In genomic region chr6:36523599-36523998, GRCm38 (mm10) we compare ENCODE assay signal across 30 mouse cellular contexts.
"Had no signal": no experiment of that assay in that cellular context is flagged by ENCODE, and none has a peak within 500 bp of the region (broad histone marks: within the 10 kb centered on the region; RNA-seq: fewer than 3 reads in every experiment).

No protein-coding gene starts in this region.

- H3K9ac ChIP-seq: limb, embryonic 12.5 days; limb, embryonic 13.5 days; limb, embryonic 15.5 days; liver, embryonic 12.5 days; liver, embryonic 13.5 days; liver, embryonic 14.5 days; liver, embryonic 15.5 days; liver, postnatal 0 days; lung, embryonic 14.5 days; lung, embryonic 15.5 days; midbrain, embryonic 12.5 days; midbrain, embryonic 13.5 days; midbrain, embryonic 15.5 days; neural tube, embryonic 12.5 days; neural tube, embryonic 13.5 days had no signal

- ATAC-seq: liver, embryonic 12.5 days; liver, postnatal 0 days; midbrain, embryonic 13.5 days; midbrain, embryonic 15.5 days; midbrain, embryonic 16.5 days had no signal

- H3K9me3 ChIP-seq: limb, embryonic 10.5 days; limb, embryonic 12.5 days; limb, embryonic 13.5 days; limb, embryonic 15.5 days; liver, embryonic 12.5 days; liver, embryonic 13.5 days; liver, embryonic 15.5 days; lung, embryonic 15.5 days; midbrain, embryonic 10.5 days; midbrain, embryonic 12.5 days; midbrain, embryonic 13.5 days; midbrain, embryonic 15.5 days; neural tube, embryonic 12.5 days; neural tube, embryonic 13.5 days had no signal

- H3K27me3 ChIP-seq: limb, embryonic 12.5 days; limb, embryonic 13.5 days; limb, embryonic 15.5 days; liver, embryonic 12.5 days; liver, embryonic 13.5 days; liver, embryonic 15.5 days; lung, embryonic 15.5 days; megakaryocyte, embryonic 14.5 days; midbrain, embryonic 12.5 days; midbrain, embryonic 13.5 days; midbrain, embryonic 15.5 days; neural tube, embryonic 12.5 days; neural tube, embryonic 13.5 days had no signal

- H3K4me3 ChIP-seq: left cerebral cortex, adult 2 months; limb, embryonic 10.5 days; limb, embryonic 12.5 days; limb, embryonic 13.5 days; limb, embryonic 15.5 days; liver, embryonic 12.5 days; liver, embryonic 13.5 days; liver, embryonic 15.5 days; lung, embryonic 15.5 days; midbrain, embryonic 10.5 days; midbrain, embryonic 12.5 days; midbrain, embryonic 13.5 days; midbrain, embryonic 15.5 days; myocyte; neural tube, embryonic 12.5 days; neural tube, embryonic 13.5 days had no signal

- H3K4me1 ChIP-seq: limb, embryonic 10.5 days; limb, embryonic 12.5 days; limb, embryonic 13.5 days; limb, embryonic 15.5 days; liver, embryonic 12.5 days; liver, embryonic 13.5 days; liver, embryonic 15.5 days; lung, embryonic 15.5 days; megakaryocyte, embryonic 14.5 days; midbrain, embryonic 10.5 days; midbrain, embryonic 12.5 days; midbrain, embryonic 13.5 days; midbrain, embryonic 15.5 days; neural tube, embryonic 12.5 days; neural tube, embryonic 13.5 days had no signal

- DNase-seq: left cerebral cortex, postnatal 4 days; liver; liver, embryonic 13.5 days; liver, postnatal 0 days; lung, adult 18-20 months; lung, adult 2 months; lung, postnatal 36 days; midbrain, embryonic 14.5 days had no signal

- H3K4me2 ChIP-seq: limb, embryonic 12.5 days; limb, embryonic 13.5 days; limb, embryonic 15.5 days; liver, embryonic 11.5 days; liver, embryonic 12.5 days; liver, embryonic 13.5 days; liver, embryonic 15.5 days; lung, embryonic 14.5 days; lung, embryonic 15.5 days; midbrain, embryonic 11.5 days; midbrain, embryonic 12.5 days; midbrain, embryonic 13.5 days; midbrain, embryonic 15.5 days; neural tube, embryonic 12.5 days; neural tube, embryonic 13.5 days had no signal

- H3K27ac ChIP-seq: left cerebral cortex, adult 2 months; limb, embryonic 10.5 days; limb, embryonic 12.5 days; limb, embryonic 13.5 days; limb, embryonic 15.5 days; liver, embryonic 12.5 days; liver, embryonic 13.5 days; liver, embryonic 14.5 days; liver, embryonic 15.5 days; lung, embryonic 15.5 days; macrophage; midbrain, embryonic 10.5 days; midbrain, embryonic 12.5 days; midbrain, embryonic 13.5 days; midbrain, embryonic 15.5 days; neural tube, embryonic 12.5 days; neural tube, embryonic 13.5 days had no signal

- H3K36me3 ChIP-seq: limb, embryonic 10.5 days; limb, embryonic 12.5 days; limb, embryonic 13.5 days; limb, embryonic 15.5 days; liver, embryonic 12.5 days; liver, embryonic 13.5 days; liver, embryonic 15.5 days; lung, embryonic 15.5 days; midbrain, embryonic 10.5 days; midbrain, embryonic 12.5 days; midbrain, embryonic 13.5 days; midbrain, embryonic 15.5 days; neural tube, embryonic 12.5 days; neural tube, embryonic 13.5 days had no signal
